Mouse (Mus musculus) gastrocnemius, postnatal 25 days (tissue): ENCODE measurements around the gene 9830107B12Rik. TPM values are rescaled to one million over a fixed set of nuclear protein-coding genes. Genes with fewer than 3 reads are reported as not detected.
"Not testable (repeated sequence)": the region's sequence is repeated elsewhere in the genome, so short reads cannot be mapped to it uniquely, and the experiment has no call there.

Experiments used
- DNase-seq: peaks from one replicate; pipeline ENCODE4 v3.0.0; 2022
- long read RNA-seq, 2 experiments: library from polyadenylated mRNA; stranded (forward); transcript quantifications; one replicate each; pipeline ENCODE4 v2.0.0; 2021
- total RNA-seq, 2 experiments: library from RNA; stranded (reverse); gene quantifications; 1 replicate in 1 of 2; 2 replicates in 1 of 2; pipeline ENCODE4 v1.2.3; 2021

9830107B12Rik gene
- total RNA-seq, result not detected
- long read RNA-seq, experiment 1, result 0 reads
- long read RNA-seq, experiment 2, result 0 reads

DNA sequence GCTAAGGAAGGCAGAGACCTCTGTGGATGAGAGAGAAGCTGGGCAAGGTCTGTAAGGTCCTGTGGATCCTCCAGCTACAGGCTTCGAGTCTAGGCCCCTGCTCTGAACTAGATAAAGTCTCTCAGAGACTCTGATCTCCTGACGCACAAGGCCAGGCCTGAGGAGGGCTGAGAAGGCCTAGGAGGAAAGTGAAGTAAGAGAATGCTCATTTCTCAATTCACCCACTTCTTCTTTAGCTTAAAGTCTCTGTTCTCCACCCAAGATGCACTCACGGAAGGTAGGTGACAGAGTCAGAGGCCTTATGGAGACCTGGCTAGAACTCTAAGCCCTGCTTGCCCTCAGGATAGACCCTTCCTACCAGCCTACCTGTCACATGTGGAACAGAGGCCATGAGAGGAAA, at the start of gene 9830107B12Rik:
Gene 9830107B12Rik (minus strand): TSS at position 149 of the 400 bp plus-strand sequence.
- DNase-seq, result no peak

DNA sequence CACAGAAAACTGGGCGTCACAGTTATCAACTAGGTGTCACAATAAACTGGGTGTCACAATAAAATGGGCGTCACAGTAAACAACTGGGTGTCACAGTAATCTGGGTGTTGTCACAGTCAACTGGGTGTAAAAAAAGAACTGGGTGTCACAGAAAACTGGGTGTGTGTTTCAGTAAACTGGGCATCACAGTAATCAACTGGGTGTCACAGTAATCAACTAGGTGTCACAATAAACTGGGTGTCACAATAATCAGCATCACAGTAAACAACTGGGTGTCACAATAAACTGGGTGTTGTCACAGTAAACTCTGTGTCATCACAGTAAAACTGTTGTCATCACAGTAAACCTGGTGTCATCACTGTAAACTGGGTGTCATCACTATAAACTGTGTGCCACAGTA, 46.3 kb upstream of the 9830107B12Rik start:
- DNase-seq, result no peak

DNA sequence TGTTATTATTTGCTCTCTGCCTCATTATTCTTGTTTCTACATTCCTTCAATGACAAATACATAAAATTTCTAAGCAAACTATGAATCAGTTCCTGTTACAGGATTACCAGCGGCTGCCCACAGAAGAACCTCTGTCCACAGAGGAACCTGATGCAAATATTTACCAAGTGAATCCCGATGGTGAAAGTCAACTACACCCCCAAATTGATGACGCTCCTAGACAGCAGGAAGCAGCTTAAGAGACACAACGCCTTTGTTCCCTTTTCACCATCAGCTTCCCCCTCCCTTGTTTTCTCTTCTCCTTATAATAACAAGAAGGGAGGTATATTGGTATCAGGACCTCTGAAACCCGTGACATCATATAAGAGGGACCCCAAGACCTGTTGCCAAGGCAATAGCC, 39.2 kb upstream of the 9830107B12Rik start:
- no peak for DNase-seq

- DNase-seq, result not testable (repeated sequence)
Observed at GRCm38 (mm10) chr17:48167103-48167502, 21.0 kb upstream of the 9830107B12Rik start, which contains the start of gene A530064D06Rik. TSS of gene A530064D06Rik (minus strand) at chr17:48167275.

GRCm38 (mm10) chr17:48157382-48158076, 11.5 kb upstream of the 9830107B12Rik start:
- DNase-seq, result no peak

DNA sequence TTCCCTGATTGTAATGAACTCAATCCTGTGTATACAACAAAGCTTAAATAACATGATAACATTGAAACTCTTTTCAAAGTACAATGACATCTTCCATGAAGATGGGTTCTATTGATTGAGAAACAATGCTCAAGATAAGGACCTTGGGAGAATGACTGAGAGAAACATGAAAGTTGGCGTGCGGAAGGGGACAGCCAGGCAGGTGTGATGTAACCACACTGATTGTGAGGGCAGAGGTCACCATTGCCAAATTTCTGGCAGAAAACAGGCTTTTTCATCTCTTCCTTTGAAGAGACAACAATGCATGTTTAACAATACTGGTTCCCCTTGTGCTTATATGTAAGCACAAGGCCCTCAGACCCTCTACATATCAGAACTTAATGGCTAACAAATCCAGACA, 13.3 kb downstream of the 9830107B12Rik start:
- DNase-seq, result no peak

DNA sequence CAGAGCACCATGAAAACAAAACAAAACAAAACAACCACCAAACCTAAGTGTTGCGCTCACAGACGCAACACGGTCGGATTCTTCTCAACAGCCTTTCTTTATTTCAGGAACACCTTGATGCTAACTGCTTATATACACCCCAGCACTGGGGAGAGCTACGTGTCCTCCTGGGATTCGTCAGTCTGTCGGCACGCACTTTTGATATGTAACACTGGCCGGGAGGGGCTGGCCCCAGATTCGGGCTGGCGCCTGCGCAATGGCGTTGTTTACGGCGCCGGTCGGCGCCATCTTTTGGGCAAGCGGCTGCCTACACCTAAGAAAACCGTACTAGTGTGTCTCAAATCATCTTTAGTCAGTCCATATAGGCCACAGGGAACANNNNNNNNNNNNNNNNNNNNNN, 25.6 kb downstream of the 9830107B12Rik start:
- no peak for DNase-seq

DNA sequence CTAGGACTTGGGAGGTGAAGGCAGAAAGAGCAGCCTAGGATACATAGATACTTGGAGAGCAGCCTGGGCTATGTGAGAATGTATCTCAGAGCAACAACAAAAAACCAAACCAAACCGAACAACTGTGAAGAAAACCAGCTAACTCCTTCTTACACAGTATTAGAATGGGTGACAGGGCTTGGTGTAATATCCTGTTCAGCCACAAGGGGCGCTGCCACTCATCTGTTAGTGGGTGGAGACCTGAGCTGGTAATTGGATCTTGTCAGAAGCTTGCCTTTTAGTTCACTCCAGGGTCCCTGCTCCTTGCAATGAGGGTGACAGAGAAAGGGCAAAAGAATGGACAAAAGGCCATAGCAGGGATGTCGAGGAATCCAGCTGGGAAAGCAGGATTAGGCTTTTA, 26.4 kb downstream of the 9830107B12Rik start:
- DNase-seq, result peak; percentile 46

GRCm38 (mm10) chr17:48118570-48118969, 27.5 kb downstream of the 9830107B12Rik start:
- DNase-seq, result no peak

DNA sequence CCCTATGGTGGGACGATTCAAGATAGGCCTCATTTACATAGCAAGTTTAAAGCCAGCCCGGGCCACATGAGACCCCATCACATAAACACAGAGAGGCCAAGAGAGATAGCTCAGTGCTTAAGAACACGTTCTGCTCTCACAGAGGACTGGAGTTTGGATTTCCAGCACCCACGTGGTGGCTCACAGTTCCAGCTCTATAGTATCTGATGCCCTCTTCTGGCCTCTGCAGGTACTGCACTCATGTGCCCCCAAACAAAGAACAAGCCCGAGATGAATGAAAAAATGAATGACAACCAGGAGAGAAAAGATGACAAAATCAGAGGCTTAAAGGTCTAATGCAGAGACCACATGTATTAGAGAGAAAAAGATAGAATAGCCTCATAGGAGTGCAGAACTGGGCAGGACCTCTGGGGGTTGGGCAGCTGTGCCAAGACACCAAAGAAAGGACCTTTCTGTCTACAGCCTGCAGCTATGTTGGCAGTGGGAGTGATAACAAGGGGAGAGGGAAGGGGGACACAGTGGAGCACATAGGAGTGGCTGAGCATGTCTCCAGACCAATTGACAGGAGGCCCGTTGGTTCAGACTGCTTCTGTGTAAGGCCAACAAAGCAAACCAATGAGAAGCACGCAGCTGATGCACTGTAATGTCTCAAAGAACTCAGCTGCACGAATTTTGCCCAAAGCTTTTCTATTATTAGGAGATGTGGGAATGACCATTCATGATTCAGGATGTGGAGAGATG, 35.4 kb downstream of the 9830107B12Rik start:
- DNase-seq, result no peak

DNA sequence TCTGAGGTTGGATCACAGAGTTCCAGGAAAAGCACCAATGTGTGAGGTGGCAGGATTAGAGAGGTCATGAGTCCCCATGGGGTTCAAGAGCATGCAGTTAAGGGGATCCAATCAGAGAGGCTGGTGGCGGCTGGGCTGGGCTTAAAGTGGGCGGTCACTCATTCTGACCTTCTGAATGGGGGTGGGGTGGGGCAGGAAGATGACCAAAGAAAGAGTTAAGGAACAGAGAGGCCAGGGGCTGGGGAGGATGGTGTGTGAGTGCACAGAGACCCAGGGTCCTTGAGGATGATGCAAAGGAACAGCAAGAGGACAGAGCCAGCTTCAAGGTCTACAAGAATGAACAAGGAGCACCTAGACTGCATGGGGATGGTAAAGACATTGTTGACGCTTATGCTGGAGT, 37.5 kb downstream of the 9830107B12Rik start:
- no peak for DNase-seq

DNA sequence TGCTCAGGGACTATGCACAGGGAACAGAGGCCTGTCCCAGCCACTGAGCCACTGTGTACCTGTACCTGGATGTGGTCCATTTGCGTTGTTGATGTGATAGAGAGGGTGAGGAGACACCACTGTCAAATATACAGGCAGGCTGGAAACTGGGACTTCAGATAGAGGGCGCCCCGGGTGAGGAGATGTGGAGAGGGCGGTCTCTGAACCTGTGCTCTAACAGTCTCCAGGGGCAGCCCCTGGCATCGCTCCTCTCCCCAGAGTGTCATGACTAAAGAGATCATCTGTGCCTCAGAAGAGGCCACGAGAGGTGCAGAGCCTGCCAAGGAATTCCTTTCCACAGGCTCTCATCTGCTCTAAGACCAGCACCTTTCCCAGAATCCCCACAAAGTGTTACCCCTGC, 38.2 kb downstream of the 9830107B12Rik start:
- DNase-seq, result no peak

DNA sequence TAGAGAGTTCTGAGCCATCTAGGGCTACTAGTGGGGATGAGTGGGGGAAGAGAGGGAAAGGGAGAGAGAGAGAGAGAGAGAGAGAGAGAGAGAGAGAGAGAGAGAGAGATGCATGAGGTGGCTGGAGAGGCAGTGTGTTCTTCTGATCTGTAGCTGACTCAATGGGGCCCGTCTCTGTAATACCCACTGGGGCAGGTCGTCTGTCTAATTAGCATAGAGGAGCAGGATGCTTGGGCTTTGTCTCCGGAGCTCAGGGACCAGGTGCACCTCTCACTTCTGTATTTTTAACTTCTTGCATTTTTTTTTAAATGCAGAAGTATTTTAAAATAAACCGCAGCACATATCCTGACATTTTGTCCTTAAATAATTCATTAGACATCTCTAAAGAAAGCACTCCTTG, 38.7 kb downstream of the 9830107B12Rik start:
- DNase-seq, result no peak

DNA sequence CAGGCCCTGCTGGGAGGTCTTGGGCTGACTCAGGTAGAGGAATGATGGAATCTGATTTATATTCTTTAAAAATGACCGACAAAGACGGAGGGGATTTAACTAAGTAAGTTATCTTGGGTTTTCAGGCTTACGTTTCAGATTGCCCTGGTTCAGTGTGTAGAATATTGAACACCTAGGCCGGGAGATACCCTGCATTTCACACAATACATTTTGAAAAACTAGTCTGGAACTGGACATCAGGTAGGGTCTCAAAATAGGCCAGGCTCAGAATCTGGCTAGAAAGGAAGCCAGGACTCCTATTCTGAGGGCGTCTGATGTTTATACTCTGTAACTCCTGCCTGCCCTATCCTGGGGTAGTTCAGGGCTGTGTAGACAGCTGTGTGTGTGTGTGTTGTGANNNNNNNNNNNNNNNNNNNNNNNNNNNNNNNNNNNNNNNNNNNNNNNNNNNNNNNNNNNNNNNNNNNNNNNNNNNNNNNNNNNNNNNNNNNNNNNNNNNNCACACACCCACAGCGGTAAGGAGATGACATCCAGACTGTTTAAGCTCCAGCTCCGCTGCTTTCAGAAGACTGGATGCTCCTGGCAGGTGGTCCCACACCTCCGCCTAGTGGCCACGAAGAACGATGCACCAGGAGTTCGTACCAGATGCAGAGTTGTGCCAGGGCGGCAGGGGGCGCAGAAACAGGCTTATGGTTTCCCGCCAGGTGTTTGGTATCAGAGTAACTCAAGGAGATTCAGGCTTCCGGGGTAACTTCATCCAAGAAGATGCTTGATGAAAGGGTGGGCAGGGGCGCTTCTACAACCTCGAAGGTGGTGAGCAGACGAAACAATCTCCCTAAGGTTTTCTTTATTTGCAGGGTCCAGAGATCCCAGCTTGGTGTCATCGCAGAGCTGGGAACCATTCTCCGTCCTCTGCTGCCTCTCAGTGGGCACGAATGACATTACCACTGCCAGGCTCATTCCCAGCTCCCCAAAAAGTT, 45.3 kb downstream of the 9830107B12Rik start:
- DNase-seq, result peak; percentile 76

DNA sequence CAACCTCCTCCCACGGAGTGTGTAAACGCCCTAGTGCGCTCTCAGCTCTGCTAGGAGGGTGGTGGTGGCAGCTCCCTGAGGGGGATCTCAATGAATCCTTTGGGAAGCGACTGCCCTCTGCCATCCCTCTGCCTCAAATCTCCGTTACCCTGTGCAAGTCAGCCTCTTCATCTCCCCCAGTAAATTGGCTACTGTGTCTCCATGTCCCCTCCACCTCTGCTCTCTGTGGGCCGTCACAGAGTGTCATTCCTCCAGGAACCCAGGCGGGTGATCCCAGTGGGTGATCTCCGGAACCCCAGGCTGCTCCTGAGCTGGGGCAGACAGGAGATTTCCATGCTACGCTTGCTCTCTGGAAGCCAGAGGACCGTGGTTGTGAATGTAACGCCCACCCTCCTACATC, 46.8 kb downstream of the 9830107B12Rik start:
- DNase-seq, result no peak

DNA sequence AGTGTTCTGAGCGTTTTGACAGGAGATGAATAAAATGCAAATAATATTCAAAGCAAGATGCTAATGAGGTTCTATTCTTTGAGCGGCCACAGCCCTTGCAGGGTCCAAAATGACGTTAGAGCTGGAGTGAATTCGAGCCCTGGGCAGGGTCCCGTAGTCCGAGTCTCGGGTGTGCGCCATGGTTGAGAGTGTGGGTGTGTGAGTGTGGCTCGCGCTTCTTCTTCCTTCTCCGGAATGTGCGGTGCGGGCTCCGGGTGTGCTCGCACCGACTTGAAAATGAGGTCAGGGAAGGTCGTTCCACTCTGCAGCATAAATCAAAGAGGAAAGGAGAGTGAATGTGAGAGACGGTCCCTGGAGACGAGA, 47.6 kb downstream of the 9830107B12Rik start:
- DNase-seq, result no peak

GRCm38 (mm10) chr17:48097743-48098527, 48.1 kb downstream of the 9830107B12Rik start:
- DNase-seq, result no peak

- no peak for DNase-seq
Observed at GRCm38 (mm10) chr17:48097011-48097742, 48.9 kb downstream of the 9830107B12Rik start.

DNA sequence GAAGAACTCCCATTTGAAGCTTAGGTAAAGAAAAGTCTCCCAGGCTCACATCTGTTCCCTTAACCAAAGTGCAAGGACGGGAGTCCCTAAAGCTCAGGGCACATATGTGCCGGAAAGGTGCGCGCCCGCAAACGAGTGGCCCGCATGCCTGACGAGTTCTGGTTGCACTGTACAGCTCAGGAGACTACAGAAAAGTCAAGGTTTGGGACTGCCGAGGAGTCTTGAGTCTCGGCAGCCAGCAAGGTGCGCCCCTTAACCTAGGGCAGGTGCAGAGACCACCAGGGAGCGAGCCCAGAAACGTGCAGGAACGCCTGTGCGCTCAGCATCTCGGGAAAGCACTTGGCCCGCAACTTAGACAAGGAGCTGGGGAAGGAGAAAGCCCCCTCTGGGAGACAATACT, 49.7 kb downstream of the 9830107B12Rik start:
- no peak for DNase-seq

- no peak for DNase-seq
Observed at GRCm38 (mm10) chr17:48095718-48096121, 50.3 kb downstream of the 9830107B12Rik start.
